Mouse (Mus musculus) thymus, adult 2 months (tissue): Measurements from ENCODE around the gene Pagr1a.

Experiments
- CTCF ChIP-seq: fragments of 200-500 bp; IDR thresholded peaks from 2 replicates; pipeline ENCODE4 v1.5.1; 2012; ENCODE audit warnings: mild to moderate bottlenecking, control low read depth, low read length, moderate library complexity, borderline replicate concordance; ENCODE audit not compliant: control insufficient read depth, poor library complexity, insufficient read depth; ENCODE audit errors: extremely low read depth
- POLR2A ChIP-seq: fragments of 200-500 bp; IDR thresholded peaks from 2 replicates; pipeline ENCODE4 v1.6.1; 2012; ENCODE audit warnings: mild to moderate bottlenecking, low read length, control low read depth, moderate library complexity; ENCODE audit not compliant: control insufficient read depth, poor library complexity, insufficient read depth; ENCODE audit errors: extremely low read depth

- no peak for TF ChIP-seq CTCF
- no peak for TF ChIP-seq POLR2A
Measured at GRCm38 (mm10) chr7:127012845-127013244, 4.3 kb downstream of the Pagr1a start.
